Mouse (Mus musculus) induced T-regulatory cell, adult 2 months (primary cell): Measurements from ENCODE around the gene Afg3l1.
"Not testable (repeated sequence)": the region's sequence is repeated elsewhere in the genome, so short reads cannot be mapped to it uniquely, and the experiment has no call there.

Source experiments
- DNase-seq: peaks from one replicate; pipeline ENCODE4 v3.0.0-alpha.2; 2012; ENCODE audit warnings: low read depth

Afg3l1 gene

DNA sequence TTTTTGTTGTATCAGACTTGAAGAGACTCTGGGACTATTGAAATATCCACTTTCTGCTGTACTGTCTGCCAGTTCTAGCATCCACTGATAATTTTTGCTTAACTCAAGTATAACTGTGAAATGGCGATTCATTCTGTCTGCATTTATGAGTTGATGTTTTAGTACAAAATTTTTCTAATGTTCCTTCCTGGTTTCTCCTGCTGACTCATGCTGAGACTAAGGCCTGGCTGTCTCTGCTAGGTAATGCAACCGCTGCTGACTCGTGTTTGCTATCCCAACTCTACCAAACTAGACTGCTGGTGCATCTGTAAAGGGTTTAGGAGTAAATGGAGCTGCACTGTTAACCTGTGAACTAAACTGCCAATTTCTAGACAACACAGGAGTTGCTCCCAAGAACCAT lies 10.2 kb upstream of the Afg3l1 start:
- no peak for DNase-seq

DNA sequence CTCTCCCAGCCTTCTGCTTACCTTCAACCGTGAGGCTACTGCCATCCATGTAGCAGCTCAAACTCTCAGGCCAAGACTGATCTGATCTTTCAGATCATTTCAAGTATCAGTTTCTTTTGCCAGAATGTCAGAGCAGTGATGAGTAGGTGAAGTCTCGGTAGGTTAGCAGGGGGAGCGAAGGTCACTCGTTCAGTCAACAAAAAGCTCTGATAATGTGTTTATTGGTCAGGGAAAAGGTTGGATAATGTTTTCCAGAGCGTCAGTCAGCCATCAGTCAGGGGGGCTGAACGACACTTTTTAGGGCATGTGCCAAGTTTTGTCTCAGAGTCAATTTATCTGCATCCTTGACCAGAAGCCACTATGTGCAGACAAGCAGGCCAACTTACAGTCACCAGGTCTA lies 4.7 kb upstream of the Afg3l1 start:
- DNase-seq: not testable (repeated sequence)

DNA sequence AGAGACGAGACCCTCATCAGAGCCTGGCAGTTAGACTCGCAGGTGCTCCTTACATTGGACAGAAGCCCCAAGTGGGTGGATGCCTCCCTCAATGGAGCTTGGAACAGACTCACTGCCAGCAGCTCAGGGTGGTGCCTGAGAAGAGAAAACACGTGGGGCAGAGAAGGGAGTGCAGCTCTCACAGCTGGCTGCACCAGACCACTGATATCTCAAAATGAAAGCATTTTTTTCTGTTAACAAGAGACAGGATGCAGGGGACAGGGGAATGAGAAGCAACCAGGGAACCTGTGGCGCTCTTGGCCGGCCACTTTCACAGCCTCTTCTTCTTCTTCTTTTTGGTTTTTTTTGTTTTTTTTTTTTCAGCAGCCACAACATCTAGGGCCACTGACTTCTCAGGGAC lies 3.2 kb upstream of the Afg3l1 start:
- DNase-seq: peak; percentile 39

GRCm38 (mm10) chr8:123476911-123477736 lies 579 bp upstream of the Afg3l1 start:
- DNase-seq: peak; percentile 45

- peak; percentile 89 for DNase-seq
Observed at GRCm38 (mm10) chr8:123478456-123479218, 934 bp downstream of the Afg3l1 start.

- DNase-seq: peak; percentile 14
Observed at GRCm38 (mm10) chr8:123482627-123483026, 4.9 kb downstream of the Afg3l1 start.

DNA sequence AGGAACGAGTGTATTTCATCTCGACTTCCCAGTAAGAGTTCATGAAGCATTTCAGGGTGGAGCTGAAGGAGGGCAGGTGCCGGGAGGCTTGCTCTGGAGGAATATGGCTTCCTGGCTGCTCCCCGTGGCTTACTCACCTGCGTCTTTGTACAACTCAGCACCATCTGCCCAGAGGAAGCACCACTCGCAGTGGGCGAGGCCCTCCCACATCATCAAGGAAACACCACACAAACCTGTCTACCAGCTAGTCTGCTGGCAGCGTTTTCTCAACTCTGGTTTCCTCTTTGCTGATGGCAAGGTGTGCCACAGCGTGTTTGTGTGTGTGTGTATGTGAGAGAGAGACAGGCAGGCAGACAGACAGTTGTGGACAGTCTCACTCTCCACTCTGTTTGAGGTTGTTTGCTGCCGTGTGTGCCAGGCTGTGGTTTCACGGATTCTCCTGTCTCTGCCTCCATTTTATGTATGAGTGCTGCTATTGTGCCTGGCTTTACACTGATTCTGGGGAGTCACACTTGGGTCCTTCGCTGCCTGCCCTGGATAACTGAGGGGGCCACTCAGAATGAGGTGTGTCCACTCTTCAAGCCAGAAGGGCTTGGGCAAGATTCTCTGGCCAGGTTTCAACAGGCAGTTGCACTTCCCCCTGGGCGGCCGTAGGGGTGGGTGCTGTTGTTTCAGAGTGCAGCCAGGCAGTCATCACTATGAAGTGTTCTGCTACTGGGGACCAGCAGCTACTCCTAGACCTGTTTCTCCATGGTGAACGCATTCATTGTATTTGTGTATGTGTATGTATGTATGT lies 13.8 kb downstream of the Afg3l1 start:
- no peak for DNase-seq

- DNase-seq: no peak
Observed at GRCm38 (mm10) chr8:123492898-123493297, 15.2 kb downstream of the Afg3l1 start.

GRCm38 (mm10) chr8:123497699-123498098 lies 20.0 kb downstream of the Afg3l1 start:
- DNase-seq: no peak

GRCm38 (mm10) chr8:123498963-123499362 lies 21.3 kb downstream of the Afg3l1 start:
- no peak for DNase-seq

DNA sequence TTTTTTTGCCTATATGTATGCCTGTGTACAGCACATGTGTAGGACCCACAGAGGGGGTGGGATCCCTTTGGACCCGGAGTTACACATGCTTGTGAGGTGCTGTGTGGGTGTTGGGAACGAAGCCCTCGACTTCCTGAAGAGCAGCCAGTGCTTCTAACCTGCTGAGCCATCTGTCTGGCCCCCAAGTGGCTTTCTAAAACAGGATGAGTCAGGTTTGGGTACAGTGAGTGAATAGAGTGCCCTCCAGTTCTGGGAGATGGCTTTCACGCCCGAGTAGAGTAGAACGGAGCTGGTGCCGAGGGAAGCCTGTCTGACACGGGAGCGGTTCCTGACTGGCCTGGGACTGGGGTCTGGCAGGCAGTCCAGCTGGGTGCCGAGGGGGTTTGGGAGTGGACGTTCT lies 21.9 kb downstream of the Afg3l1 start:
- DNase-seq: no peak

- no peak for DNase-seq
Observed at GRCm38 (mm10) chr8:123502192-123502591, 24.5 kb downstream of the Afg3l1 start.

- DNase-seq: peak; percentile 39
Observed at GRCm38 (mm10) chr8:123503801-123504467, 26.2 kb downstream of the Afg3l1 start.

GRCm38 (mm10) chr8:123504591-123505195 lies 27.0 kb downstream of the Afg3l1 start:
- no peak for DNase-seq

- no peak for DNase-seq
Observed at GRCm38 (mm10) chr8:123505267-123505666, 27.6 kb downstream of the Afg3l1 start.

GRCm38 (mm10) chr8:123505695-123506094 lies 28.0 kb downstream of the Afg3l1 start:
- DNase-seq: no peak

DNA sequence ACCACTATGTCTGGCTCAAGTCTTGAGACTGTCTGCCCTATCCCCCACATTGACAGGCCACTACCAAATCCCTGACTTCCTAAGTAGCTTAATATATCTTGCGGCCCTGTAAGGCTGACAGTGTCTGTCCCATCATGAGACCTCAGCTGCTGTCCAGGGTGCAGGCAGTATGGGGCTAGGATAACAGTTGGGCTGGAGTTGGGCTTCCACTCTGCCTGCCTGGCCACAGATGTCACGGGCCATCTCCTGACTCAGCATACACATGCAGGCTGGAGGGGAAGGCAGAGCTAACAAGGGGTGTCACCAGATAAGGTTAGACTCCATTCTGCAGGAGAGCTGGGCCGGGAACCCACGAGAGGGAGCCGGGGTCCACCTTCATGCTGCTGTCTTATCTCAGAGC lies 29.4 kb downstream of the Afg3l1 start:
- no peak for DNase-seq

- DNase-seq: no peak
Observed at GRCm38 (mm10) chr8:123510819-123511218, 33.1 kb downstream of the Afg3l1 start.

GRCm38 (mm10) chr8:123514136-123514535 lies 36.4 kb downstream of the Afg3l1 start:
- DNase-seq: no peak

DNA sequence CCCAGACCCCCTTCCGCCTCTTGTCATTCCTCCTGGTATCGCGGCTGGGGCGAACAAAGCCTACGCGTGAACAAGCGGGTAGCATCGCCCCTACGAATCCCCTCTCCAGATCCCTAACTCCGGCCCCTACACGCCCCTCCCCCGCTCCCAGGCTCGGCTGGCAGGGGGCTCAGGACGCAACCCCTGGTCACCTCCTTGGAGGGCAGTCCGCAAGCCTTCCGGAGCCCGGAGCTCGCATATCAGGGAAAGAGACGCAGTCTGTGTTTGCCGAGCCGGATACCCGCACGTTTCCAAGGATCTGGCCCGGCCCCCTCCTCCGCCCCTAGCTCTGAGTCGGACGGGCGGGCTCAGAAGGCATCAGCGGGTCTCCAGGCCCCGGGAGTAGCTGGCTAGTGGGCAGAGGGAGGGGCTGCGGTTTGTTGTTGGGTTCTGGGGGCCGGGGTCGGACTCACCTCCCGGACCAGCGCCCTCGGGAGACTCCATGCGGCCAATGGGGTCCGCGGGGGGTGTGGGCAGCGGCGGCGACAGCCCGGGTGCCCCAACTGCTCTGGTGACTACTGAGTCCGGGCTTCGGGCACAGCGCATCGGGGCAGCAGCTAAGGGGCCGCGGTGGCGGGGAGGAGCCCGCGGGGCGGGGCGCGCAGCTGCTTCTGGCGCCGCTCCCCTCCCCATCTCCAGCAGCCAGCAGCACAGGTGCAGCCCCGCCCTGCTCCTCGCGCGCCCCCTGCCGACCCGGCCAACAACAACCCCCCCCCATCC lies 37.3 kb downstream of the Afg3l1 start, which contains the start of gene Dbndd1:
Gene Dbndd1, minus strand, starts transcription at position 683 of the 759 bp plus-strand sequence.
- peak; percentile 35 for DNase-seq

GRCm38 (mm10) chr8:123515540-123515897 lies 37.8 kb downstream of the Afg3l1 start:
- no peak for DNase-seq
